Mouse (Mus musculus) splenic B cell, adult 2 months (primary cell): ENCODE measurements around the gene Ankrd40.

Experiments used
- DNase-seq: peaks from one replicate; pipeline ENCODE4 v3.0.0-alpha.2; 2011; ENCODE audit warnings: low read depth, low spot score
- H3K27me3 ChIP-seq: 2 replicates; pipeline ENCODE4 v1.6.1; 2012; ENCODE audit warnings: mild to moderate bottlenecking, low read length, moderate library complexity, mixed read lengths; ENCODE audit not compliant: control insufficient read depth, poor library complexity, insufficient read depth, severe bottlenecking
- H3K36me3 ChIP-seq: 2 replicates; pipeline ENCODE4 v1.6.1; 2012; ENCODE audit warnings: mild to moderate bottlenecking, low read length, moderate library complexity, mixed read lengths; ENCODE audit not compliant: control insufficient read depth, poor library complexity, insufficient read depth, severe bottlenecking

Ankrd40 gene

GRCm38 (mm10) chr11:94336551-94336950 is 8.8 kb downstream of the Ankrd40 start:
- Histone ChIP-seq H3K27me3 (no peaks in the 10 kb centered on the region), H3K36me3 (peaks cover 10% of the 10 kb centered on the region)
- no peak for DNase-seq

GRCm38 (mm10) chr11:94338347-94338746 is 10.5 kb downstream of the Ankrd40 start:
- no peaks in the 10 kb centered on the region for H3K27me3 ChIP-seq
- H3K36me3 ChIP-seq: peaks cover 10% of the 10 kb centered on the region
- no peak for DNase-seq

GRCm38 (mm10) chr11:94339732-94340585 is 12.2 kb downstream of the Ankrd40 start:
- peak; percentile 67 for DNase-seq

DNA sequence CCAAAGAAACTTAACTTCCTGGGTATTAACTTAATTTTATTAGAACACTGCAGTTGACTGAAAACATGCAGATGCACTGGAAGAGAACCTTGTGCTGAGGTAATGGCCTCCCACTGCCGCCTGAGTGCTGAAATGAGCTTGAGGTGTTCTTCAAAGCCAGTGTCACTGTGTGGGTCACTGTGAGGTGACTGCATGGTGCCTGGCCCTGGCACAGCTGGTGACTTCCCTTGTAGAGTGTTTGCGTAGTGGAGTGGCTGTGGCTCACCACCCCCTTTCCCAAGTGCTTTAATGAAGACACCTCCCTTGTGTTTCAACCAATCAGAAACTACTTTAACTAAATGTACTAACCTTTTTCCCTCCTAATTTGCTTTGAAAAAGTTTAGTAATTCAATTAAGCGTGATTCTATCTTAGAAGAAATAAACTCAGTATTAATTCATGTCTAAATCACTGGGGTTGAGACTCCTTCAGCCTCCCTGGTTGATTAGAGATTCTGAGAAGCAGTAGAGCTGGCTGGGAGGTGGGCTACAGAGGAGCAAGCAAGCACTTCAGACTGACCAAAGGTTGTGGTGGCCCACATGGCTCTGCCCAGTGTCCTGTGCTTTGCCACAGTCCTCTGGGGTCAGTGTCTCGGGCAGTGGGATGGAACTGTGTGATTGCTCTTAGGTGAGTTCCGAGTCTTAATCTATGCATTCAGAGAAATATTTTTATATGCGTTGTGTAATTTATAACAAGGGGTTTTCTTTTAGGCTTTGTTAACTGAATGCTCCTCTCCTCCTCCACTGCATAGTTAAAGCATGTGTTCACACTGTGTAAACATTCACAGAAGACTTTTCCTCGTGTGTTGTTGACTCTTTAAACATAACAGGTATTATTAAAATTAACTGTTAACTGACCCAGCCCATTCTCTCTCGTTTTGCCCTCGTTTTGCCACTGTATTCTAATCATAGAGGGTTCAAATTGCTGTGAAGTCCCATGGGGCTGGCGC is 13.4 kb downstream of the Ankrd40 start:
- H3K36me3 ChIP-seq: peaks cover 3% of the 10 kb centered on the region
- H3K27me3 ChIP-seq: no peaks in the 10 kb centered on the region
- no peak for DNase-seq

More at GRCm38 (mm10) chr11:94339732-94340585, 12.2 kb downstream of the Ankrd40 start:
- Histone ChIP-seq H3K27me3 (no peaks in the 10 kb centered on the region), H3K36me3 (peaks cover 5% of the 10 kb centered on the region)

GRCm38 (mm10) chr11:94342114-94342905 is 14.5 kb downstream of the Ankrd40 start:
- no peak for DNase-seq
- no peaks in the 10 kb centered on the region for H3K27me3 ChIP-seq
- H3K36me3 ChIP-seq: peaks cover 3% of the 10 kb centered on the region

DNA sequence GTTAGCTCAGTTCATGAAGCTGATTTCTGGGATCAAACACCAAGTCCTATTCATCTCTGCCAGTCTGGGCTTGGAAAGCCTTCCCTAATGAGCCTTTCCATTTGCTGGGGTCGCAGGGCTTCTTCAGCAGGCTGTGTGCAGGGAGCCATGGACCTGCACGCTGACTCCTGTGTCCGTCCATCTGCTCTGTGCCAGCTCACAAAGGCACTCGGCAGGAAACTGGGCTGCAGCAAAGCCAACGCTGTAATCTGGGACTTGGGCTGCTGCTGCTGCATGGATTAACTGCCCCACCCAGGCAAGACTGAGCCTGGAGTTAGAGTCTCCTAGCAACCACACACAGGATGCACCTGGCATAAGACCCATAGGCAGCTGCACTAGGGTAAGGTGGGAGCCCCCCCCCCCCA is 16.2 kb downstream of the Ankrd40 start:
- no peaks in the 10 kb centered on the region for H3K27me3 ChIP-seq
- DNase-seq: no peak
- H3K36me3 ChIP-seq: peaks cover 3% of the 10 kb centered on the region

DNA sequence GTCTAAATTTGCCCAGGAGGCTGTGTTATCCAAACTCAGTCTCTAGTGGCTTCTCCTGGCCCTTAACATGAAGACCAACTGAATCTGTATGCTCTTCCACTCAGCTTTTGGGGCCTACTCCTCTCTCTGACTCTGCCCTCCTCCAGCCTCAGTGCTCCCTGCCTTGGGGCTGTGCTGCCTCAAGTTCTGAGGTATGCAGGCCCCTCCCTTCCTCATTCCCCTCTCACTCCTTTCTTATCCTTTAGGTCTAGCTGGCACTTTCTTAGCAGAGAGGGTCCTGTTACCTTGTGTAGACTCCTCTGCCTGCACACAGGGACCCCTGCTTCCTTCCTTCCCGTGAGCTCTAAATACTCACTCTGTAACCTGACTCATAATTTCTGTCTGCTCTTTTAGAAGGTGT is 16.7 kb downstream of the Ankrd40 start:
- DNase-seq: no peak
- Histone ChIP-seq H3K27me3 (no peaks in the 10 kb centered on the region), H3K36me3 (peaks cover 3% of the 10 kb centered on the region)

- Histone ChIP-seq H3K36me3 (no peaks in the 10 kb centered on the region; the same call in 1 of the 2 replicates), H3K27me3 (no peaks in the 10 kb centered on the region)
- DNase-seq: no peak
Observed at GRCm38 (mm10) chr11:94345926-94346325, 18.1 kb downstream of the Ankrd40 start.

GRCm38 (mm10) chr11:94346611-94347010 is 18.8 kb downstream of the Ankrd40 start:
- H3K27me3 ChIP-seq: no peaks in the 10 kb centered on the region
- no peak for DNase-seq
- no peaks in the 10 kb centered on the region; the same call in 1 of the 2 replicates for H3K36me3 ChIP-seq

DNA sequence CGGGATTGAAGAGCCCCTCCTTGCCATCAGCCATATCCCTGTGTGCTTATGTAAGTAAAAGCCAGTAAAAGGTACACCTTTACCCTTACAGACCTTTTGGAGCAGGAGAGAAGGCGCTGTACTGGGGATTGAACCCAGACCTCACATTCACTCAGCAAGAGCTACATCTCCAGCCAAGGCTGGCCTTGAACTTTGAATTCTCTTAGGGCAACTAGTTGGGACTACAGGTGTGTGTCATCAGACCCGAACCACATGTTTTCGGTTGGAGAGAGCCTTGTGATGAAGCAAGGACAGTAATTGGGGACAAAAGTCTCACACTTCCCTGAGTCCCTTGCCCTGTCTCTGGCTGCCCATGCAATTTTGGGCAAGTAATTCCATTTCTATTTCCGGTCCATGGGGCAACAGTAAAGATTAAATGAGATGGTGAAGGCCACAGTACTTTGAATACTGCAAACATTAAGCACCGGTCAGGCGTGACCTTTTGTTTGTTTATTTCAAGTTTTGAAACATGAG is 19.3 kb downstream of the Ankrd40 start:
- no peak for DNase-seq
- Histone ChIP-seq H3K36me3 (no peaks in the 10 kb centered on the region; the same call in 1 of the 2 replicates), H3K27me3 (no peaks in the 10 kb centered on the region)

GRCm38 (mm10) chr11:94349839-94350238 is 22.0 kb downstream of the Ankrd40 start:
- Histone ChIP-seq H3K36me3 (no peaks in the 10 kb centered on the region), H3K27me3 (no peaks in the 10 kb centered on the region)
- DNase-seq: no peak

GRCm38 (mm10) chr11:94350337-94350736 is 22.5 kb downstream of the Ankrd40 start:
- Histone ChIP-seq H3K36me3 (no peaks in the 10 kb centered on the region), H3K27me3 (no peaks in the 10 kb centered on the region)
- no peak for DNase-seq

DNA sequence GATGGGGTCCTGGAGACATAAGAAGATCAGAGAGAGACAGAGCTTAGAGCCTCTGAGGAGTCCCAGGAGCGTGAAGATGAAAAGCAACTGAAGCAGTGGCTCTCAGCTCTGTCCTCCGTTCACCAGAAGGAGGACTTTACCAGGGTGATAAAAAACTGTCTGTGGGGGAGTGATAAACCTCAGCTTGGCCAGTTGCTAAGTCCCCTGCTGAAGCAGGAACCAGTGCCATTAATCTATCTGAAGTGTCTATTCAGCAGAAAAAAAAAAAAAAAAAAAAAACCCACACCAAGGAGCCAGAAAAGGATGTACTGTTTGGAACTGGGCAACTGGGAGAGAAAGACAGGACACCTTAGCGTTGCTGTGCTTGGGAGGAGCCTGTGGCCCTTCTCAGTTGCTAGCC is 23.3 kb downstream of the Ankrd40 start:
- Histone ChIP-seq H3K27me3 (no peaks in the 10 kb centered on the region), H3K36me3 (no peaks in the 10 kb centered on the region)
- DNase-seq: no peak
